Mouse (Mus musculus) testis, postnatal 14 days (tissue): ENCODE measurements at regions not wholly inside any gene's neighbourhood (a gene's known extent, or its start where the extent isn't known, plus 50 kb on each side); places are given as distances from the start of the nearest gene placed in this dataset.

ENCODE experiments used
- DNase-seq: peaks from one replicate; pipeline ENCODE4 v3.0.0; 2021; ENCODE audit warnings: low spot score

GRCm38 (mm10) chr16:62981821-62982220 lies 127.7 kb downstream of the Pros1 start:
- DNase-seq, result no peak

DNA sequence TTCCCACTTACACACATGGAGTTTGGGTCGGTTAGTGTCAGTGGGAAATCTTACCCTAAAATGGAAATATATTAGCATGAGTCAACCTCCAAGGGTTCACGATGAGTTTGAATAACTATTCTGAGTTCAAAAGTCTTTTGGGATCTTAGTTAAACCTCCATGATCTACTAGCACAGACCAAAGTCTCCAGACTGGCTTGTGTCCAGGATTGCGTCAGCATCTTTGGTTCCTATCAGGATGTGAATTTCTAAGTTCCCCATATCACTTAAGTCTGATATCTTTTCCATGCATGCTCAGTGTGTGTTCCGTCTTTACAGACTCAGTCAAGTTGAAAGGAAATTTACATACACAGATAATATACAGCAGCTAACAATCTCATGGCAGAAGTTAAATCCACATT lies 128.5 kb downstream of the Pros1 start:
- DNase-seq, result no peak

DNA sequence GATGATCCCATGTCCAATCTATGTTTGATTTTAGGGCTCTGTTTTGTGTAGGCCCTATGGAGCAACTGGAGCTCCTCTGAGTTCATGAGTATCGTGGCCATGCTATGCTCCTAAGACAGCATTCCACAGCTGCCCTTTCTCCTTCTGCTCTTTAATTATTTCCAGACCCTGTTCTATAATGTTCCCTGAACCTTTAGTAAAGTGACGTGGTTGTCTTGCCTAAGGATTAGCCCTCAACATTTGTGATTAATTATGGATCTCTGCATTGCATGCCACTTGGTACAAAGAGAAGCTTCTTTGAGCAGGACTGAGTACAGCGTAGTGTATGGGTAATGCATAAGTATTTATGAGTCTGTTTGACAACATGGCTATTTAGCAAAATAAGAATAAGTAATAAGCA lies 141.4 kb downstream of the Pros1 start:
- no peak for DNase-seq

- DNase-seq, result no peak
Observed at GRCm38 (mm10) chr16:63011151-63011734, 157.1 kb downstream of the Pros1 start.

DNA sequence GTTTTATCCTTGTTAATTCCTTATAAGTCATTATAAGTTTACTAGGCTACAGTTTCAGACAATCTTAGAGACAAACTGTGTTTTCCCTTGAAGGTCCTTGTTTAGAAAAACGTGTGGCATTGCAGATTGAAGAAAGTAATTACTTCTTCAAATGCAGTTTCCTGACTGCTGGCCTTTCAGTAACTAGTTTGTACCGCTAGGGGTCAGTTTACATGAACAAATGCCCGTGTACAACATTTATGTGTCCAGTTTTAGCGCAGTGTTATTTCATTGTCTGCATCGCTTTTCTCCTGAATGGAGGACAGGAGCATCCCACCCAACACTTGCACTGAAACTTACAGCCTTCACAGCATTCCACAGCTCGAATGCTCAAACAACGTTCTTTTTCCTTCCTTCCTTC lies 160.3 kb downstream of the Pros1 start:
- DNase-seq, result no peak

GRCm38 (mm10) chr16:63016144-63016543 lies 162.0 kb downstream of the Pros1 start:
- no peak for DNase-seq

DNA sequence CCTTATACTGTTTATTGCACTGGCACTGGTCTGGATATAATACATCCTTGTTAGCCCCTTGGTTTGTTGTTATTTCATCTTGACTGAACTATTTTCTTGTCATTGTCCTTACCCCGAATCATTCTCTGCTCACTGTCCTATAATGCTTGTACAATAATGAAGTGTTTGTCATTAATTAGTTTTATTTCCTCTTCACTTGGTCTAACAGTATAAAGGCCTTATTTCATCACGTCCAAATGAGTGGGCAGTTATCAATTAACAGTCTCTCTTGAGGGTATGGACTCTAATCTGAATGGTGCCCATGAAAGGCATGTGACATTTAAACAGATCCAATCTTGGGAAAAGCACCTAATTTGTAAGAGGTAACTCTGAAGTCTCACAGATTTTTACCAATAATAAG lies 162.6 kb downstream of the Pros1 start:
- DNase-seq, result no peak

DNA sequence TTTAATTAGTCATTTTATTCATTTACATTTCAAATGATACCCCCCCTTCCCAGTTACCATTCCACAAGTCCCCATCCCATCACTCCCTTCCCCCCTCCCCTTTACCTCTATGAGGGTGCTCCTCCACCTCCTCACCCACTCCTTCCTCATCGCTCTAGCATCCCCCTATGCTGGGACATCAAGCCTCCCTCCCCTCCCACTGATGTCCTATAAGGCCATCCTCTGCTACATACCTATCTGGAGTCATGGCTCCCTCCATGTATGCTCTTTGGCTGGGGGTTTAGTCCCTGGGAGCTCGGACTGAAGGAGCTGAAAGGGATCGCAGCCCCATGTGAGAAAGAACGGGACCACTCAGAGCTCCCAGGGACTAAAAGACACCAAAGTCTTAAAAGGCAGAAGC lies 176.3 kb downstream of the Pros1 start:
- no peak for DNase-seq

- DNase-seq, result no peak
Observed at GRCm38 (mm10) chr16:63031035-63031434, 176.9 kb downstream of the Pros1 start.

DNA sequence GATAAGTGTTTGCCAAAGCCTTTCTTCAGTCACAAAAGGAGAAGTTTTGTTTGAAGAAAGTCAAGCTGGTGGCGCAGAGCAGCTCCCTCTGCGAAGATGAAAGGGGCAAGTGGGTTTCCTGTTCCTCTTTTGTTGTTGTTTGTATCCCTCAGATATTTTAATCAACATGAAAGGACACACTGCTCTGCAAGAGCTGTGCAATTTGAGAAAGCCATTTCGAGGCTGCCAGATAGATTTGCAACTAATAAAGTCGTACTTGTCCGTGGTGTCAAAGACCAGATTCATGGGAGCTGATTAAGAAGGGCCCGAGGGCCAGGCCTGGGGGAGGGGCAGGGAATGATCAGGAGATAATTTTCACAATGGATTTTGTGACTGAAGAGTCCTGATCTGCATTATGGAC lies 177.7 kb downstream of the Pros1 start:
- DNase-seq, result no peak

DNA sequence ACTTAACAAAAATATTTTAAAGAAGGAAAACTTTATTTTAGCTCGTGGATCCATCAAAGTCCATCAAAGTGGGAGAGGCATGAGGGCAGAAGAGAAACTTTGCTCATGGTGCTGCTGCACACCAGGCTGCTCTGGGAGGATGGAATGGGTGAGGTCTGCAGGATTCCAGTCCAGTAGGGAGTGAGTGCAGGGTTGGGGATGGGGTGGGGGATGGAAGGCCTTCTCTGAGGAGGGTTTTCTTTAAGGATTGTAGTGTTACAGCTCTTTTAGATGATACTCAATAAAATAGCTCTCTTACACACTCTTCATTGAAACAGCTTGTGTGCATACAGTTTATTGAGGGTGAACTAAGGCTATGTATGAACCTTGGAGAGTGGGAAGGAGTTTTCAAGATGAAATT lies 195.0 kb downstream of the Pros1 start:
- DNase-seq, result no peak

GRCm38 (mm10) chr16:63062883-63063282 lies 208.8 kb downstream of the Pros1 start:
- DNase-seq, result no peak

- no peak for DNase-seq
Observed at GRCm38 (mm10) chr16:63069987-63070386, 215.9 kb downstream of the Pros1 start.

DNA sequence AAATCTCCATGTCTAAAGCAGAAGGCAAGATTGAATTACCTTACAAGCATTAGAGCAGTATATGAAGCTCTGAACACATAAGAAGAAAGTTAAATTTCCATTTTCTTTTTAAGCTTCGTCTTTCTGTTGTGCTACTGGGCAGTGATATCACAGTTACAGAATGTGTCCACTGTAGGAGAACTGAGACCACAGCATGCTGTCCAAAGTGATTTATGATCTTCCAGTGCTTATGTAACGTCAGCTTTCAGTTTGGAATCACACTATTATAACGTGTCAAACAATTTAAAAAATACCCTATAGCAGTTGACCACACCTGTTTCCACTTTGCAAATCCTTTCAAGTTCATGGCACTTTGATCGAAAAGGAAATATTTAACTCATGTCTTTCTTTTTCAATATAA lies 221.7 kb downstream of the Pros1 start:
- no peak for DNase-seq

GRCm38 (mm10) chr16:63081383-63081782 lies 227.3 kb downstream of the Pros1 start:
- DNase-seq, result no peak

GRCm38 (mm10) chr16:63083256-63083655 lies 229.1 kb downstream of the Pros1 start:
- DNase-seq, result no peak

DNA sequence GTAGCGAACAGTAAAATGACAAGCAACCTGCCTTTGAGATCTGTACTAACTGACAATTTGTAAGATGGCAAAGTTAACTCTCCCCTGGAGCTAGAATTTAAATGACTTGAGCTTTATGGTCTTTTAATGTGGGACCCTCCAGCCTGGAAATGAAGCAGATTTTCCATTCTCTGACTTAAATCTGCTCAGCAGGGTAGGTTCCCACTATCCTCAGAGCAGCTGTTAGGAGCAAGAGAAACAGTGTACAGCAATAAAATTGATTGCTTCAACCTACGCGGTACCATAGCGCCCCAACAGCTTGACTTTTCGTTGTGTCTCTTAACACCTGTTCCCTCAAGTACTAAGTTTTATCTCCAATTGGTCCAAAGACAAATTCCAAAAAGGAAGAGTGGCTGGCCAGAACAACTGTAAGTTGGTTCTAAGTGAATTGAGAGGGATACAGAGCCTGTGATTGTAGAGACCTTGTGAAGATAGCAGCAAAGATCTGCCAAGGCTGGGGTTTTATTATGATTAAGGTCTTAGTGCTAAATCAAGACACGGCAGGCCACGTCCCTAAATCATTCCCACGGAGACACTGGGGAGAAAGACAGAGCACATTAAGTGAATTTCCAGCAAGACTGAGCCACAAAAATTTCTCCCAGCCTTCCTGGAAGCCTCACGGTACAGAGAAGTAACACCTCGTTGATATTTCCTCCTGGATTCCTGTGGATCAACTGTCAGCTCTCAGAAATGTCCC lies 230.1 kb downstream of the Pros1 start:
- DNase-seq, result no peak

DNA sequence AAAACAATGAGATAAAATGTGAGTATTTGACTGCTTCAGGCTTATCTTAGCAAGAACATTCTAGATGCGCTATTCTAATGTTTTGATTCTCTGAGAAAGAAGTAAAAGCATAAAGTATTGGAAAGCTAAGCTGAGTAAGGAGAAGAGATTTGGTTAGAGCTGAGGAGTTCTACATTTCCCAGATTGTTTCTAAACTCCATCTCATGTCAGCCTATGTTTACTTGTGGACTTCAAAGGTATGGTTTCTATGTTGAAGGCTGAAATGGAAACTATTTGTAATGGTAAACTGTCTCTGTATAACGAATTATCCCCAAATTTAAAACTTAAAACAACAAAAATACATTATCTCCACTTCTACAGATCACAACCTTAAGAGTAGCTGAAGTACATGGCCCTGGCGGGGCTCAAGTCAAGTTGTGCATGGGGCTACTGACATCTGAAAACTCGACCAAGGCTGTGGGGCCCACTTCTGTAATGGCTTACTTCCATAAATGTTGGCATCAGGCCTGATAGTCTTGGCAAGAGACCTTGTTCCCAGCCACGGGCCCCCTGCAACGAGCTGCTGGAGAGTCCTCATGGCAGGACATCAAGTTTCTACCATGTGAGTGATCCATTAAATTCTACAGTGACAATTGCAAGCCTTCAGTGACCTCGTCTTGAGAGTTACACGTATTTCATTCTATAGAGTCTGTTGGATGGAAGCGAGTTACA lies 232.1 kb downstream of the Pros1 start:
- no peak for DNase-seq

DNA sequence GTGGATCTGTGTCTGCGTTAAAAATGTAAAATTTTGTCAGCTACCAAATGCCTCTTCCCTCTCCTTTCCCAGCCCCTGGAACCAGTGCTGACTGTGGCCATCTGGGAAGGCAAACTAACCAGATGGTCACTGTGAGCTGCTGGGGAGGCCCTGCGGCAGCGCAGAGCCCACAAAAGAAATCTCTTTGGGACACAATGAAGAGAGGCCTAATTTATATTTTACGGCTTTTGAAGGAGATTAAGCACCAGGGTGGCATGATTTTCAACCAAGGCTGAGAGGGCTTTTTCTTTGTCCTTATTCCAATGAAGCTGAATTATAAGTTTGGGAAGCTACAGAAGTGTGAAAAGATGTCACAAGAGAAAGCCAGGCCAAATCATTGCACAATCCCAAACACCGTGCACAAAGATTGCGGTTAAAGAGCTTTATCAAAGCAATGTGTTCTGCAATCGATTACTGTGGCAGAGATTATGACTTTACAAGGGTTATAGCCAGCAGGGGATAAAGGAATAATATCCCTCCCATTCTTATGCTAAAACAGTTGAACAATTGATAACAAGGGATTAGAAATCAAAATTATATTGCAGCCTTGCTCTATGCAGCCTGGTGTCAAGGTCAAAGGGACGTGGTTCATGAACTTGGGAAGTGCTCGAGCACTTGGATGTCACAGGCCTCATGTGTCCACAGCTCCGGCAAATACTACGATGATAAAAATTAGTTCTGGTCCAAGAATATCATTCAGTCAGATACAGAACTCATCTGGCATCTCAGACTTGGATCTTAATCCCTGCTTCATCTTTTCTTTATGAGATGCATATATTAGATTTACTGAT lies 237.6 kb downstream of the Pros1 start:
- DNase-seq, result no peak

DNA sequence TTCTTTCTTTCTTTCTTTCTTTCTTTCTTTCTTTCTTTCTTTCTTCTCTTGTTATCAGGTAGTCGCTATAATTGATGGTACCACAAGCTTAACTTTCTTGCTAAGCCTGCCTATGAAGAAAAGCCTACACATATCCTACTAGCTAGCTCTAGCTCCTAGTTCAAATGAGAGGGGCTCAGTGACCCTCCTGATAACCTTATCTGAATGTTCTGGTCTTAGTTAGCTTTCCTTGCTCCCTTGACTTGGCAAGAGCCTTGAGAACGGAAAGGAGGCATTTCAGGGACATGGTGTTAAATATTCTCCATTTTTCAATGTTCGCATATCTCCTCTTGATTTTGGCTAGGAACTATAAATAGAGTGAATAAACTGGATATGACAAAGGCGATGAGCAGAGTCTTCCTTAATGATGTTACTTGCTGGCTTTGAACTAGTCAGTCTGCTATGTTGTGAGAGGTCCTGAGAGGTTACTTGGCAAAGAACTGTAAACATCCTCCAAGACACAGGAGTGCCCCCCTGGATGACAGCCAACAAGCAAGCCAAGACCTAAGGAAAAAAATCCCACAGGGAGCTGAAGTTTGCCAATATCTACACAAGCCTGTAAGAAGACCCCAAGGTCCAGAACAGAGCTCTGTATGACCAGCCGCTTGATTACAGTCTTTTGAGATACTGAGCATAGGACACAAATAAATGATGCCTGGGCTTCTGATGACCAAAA lies 240.2 kb downstream of the Pros1 start:
- peak; percentile 15 for DNase-seq

- no peak for DNase-seq
Observed at GRCm38 (mm10) chr16:63102362-63102761, 248.3 kb downstream of the Pros1 start.

GRCm38 (mm10) chr16:63102930-63103329 lies 248.8 kb downstream of the Pros1 start:
- DNase-seq, result no peak
